ENCODE assay signal across 8 mouse cellular contexts in genomic region chr15:99839910-99840309, GRCm38 (mm10). TPM values are rescaled to one million over a fixed set of nuclear protein-coding genes. Genes with fewer than 3 reads are reported as not detected.
DNase-seq lines count a peak whose midpoint lies in the region; ATAC-seq and TF ChIP-seq lines count a peak whose summit lies in the region.
"Had no signal": no experiment of that assay in that cellular context is flagged by ENCODE, and none has a peak within 500 bp of the region (broad histone marks: within the 10 kb centered on the region; RNA-seq: fewer than 3 reads in every experiment).

No protein-coding gene starts in this region.

- WGBS in lung, embryonic 14.5 days = 69% methylated on average over 2 of the region's 2 CpGs
- 90% methylated on average over 2 of the region's 2 CpGs for WGBS in midbrain, embryonic 15.5 days

- H3K4me2 ChIP-seq in lung, embryonic 14.5 days = no peak overlapping the region
- H3K4me2 ChIP-seq in midbrain, embryonic 15.5 days = no peak overlapping the region
- H3K4me2 ChIP-seq: limb, embryonic 12.5 days had no signal

- H3ac ChIP-seq in C2C12 (ENCODE audit: control insufficient read depth, insufficient read length, low read depth) = no peak overlapping the region

- peak; percentile 35 for TF ChIP-seq RAD21 in MEL (IDR thresholded peaks at IDR 0.05; ENCODE audit: low read depth, low read length)

- H3K27me3 ChIP-seq in C2C12 (ENCODE audit: control insufficient read depth, insufficient read depth, insufficient read length) = no peaks in the 10 kb centered on the region
- H3K27me3 ChIP-seq in MEL (ENCODE audit: control insufficient read depth in 1 of 2, insufficient read depth in 2 of 2, low read length in 2 of 2) = peaks cover 21 to 32% of the 10 kb centered on the region in 2 experiments
- H3K27me3 ChIP-seq in lung, embryonic 14.5 days (ENCODE audit: insufficient read depth, low read length) = no peaks in the 10 kb centered on the region
- no peaks in the 10 kb centered on the region for H3K27me3 ChIP-seq in midbrain, embryonic 15.5 days (replicated peaks)
- H3K27me3 ChIP-seq: limb, embryonic 12.5 days had no signal

- DNase-seq in MEL (ENCODE audit: low read depth, low spot score) = no peak
- peak; percentile 83 to 87 for DNase-seq in heart, adult 9 months (ENCODE audit: low spot score in 2 of 2)
- peak; percentile 62 for DNase-seq in lung, embryonic 14.5 days
- DNase-seq in right cerebral cortex, postnatal 4 days = no peak
- DNase-seq in frontal cortex, postnatal 25 days (ENCODE audit: low spot score in 2 of 2) = no peak

- H3K4me1 ChIP-seq in MEL (ENCODE audit: control insufficient read depth in 1 of 2, insufficient read depth in 2 of 2, low read length in 2 of 2) = no peaks in the 10 kb centered on the region
- H3K4me1 ChIP-seq in lung, embryonic 14.5 days (ENCODE audit: insufficient read depth) = no peaks in the 10 kb centered on the region
- no peaks in the 10 kb centered on the region for H3K4me1 ChIP-seq in midbrain, embryonic 15.5 days

- no peak for ATAC-seq in lung, embryonic 14.5 days (ENCODE audit: insufficient read depth)
- no peak for ATAC-seq in midbrain, embryonic 15.5 days (replicated peaks)

- TF ChIP-seq POLR2A in MEL (IDR thresholded peaks at IDR 0.05; ENCODE audit: control insufficient read depth in 1 of 2, insufficient read depth in 1 of 2, low read depth in 1 of 2, low read length in 2 of 2, poor library complexity in 1 of 2) = no peak

- H3K36me3 ChIP-seq in C2C12 (ENCODE audit: control insufficient read depth, insufficient read depth) (no peaks in the 10 kb centered on the region), MEL (ENCODE audit: control insufficient read depth in 1 of 2, insufficient read depth in 2 of 2, low read length in 2 of 2) (no peaks in the 10 kb centered on the region; a peak in 1 of 4 replicates)
- H3K36me3 ChIP-seq in lung, embryonic 14.5 days (ENCODE audit: insufficient read depth) = no peaks in the 10 kb centered on the region
- no peaks in the 10 kb centered on the region for H3K36me3 ChIP-seq in midbrain, embryonic 15.5 days (replicated peaks)
- H3K36me3 ChIP-seq: limb, embryonic 12.5 days had no signal

- peak; percentile 0 for TF ChIP-seq CTCF in C2C12 (IDR thresholded peaks at IDR 0.05; ENCODE audit: control insufficient read depth, insufficient read depth, insufficient read length)
- TF ChIP-seq CTCF in MEL (IDR thresholded peaks at IDR 0.05 in 2 of 3, conservative IDR thresholded peaks at IDR 0.05 in 1 of 3; ENCODE audit: control insufficient read depth in 1 of 3, insufficient read depth in 1 of 3, low read depth in 2 of 3, low read length in 3 of 3, poor library complexity in 1 of 3, severe bottlenecking in 1 of 3) = peak in 1 of 3 experiments; percentile 51; a peak in 2 of 6 replicates
- TF ChIP-seq CTCF in lung, embryonic 14.5 days (IDR thresholded peaks at IDR 0.05; ENCODE audit: low read depth) = peak; percentile 54

- H3K27ac ChIP-seq in MEL (ENCODE audit: control insufficient read depth, low read depth, low read length) = no peak overlapping the region
- no peak overlapping the region for H3K27ac ChIP-seq in lung, embryonic 14.5 days (ENCODE audit: low read depth)
- H3K27ac ChIP-seq in midbrain, embryonic 15.5 days = no peak overlapping the region
- H3K27ac ChIP-seq: limb, embryonic 12.5 days had no signal

- H3K79me2 ChIP-seq in C2C12 (ENCODE audit: control insufficient read depth, insufficient read depth) (no peaks in the 10 kb centered on the region), MEL (ENCODE audit: control insufficient read depth, insufficient read depth, low read length, poor library complexity) (no peaks in the 10 kb centered on the region)

- H3K79me3 ChIP-seq in C2C12 (ENCODE audit: low read depth) = no peaks in the 10 kb centered on the region

- TF ChIP-seq EP300 in MEL (IDR thresholded peaks at IDR 0.05; ENCODE audit: low read depth in 1 of 2, low read length in 2 of 2) = no peak

- H3K4me3 ChIP-seq in C2C12 (ENCODE audit: insufficient read depth, poor library complexity, severe bottlenecking) (no peak overlapping the region), MEL (ENCODE audit: control insufficient read depth in 1 of 2, insufficient read depth in 1 of 2, low read depth in 2 of 2, low read length in 2 of 2) (no peak overlapping the region)
- no peak overlapping the region for H3K4me3 ChIP-seq in lung, embryonic 14.5 days (ENCODE audit: low read depth, low read length)
- no peak overlapping the region for H3K4me3 ChIP-seq in midbrain, embryonic 15.5 days
- H3K4me3 ChIP-seq: limb, embryonic 12.5 days had no signal

- H3K9ac ChIP-seq in MEL (ENCODE audit: control insufficient read depth, low read depth, low read length, poor library complexity, severe bottlenecking) = no peak overlapping the region
- H3K9ac ChIP-seq in lung, embryonic 14.5 days = no peak overlapping the region
- H3K9ac ChIP-seq in midbrain, embryonic 15.5 days = no peak overlapping the region
- H3K9ac ChIP-seq: limb, embryonic 12.5 days had no signal

- H3K9me3 ChIP-seq in MEL (replicated peaks; ENCODE audit: insufficient read depth, low read length) = no peaks in the 10 kb centered on the region
- H3K9me3 ChIP-seq in lung, embryonic 14.5 days (ENCODE audit: low read depth, low read length) = no peaks in the 10 kb centered on the region
- H3K9me3 ChIP-seq in midbrain, embryonic 15.5 days = no peaks in the 10 kb centered on the region
- H3K9me3 ChIP-seq: limb, embryonic 12.5 days had no signal

TF ChIP-seq in C2C12, 6 proteins besides CTCF, POLR2A, EP300 and RAD21:
- TF ChIP-seq MAX (IDR thresholded peaks at IDR 0.05) (no peak), MYOG (IDR thresholded peaks at IDR 0.05; ENCODE audit: control insufficient read depth, extremely low read depth, insufficient read length) (no peak), USF1 (IDR thresholded peaks at IDR 0.05; ENCODE audit: low read depth) (peak; percentile 23), MYOD1 (IDR thresholded peaks at IDR 0.05; ENCODE audit: control insufficient read depth, insufficient read length, low read depth) (no peak), CEBPB (IDR thresholded peaks at IDR 0.05; ENCODE audit: low read depth) (no peak)
TF ChIP-seq in C2C12: peak in this region for 1.

TF ChIP-seq in MEL, 35 proteins besides CTCF, POLR2A, EP300 and RAD21:
- TF ChIP-seq JUND (IDR thresholded peaks at IDR 0.05; ENCODE audit: low read depth, low read length) = no peak
- TF ChIP-seq SMC3 (IDR thresholded peaks at IDR 0.05; ENCODE audit: low read depth, low read length) = peak; percentile 41
- TF ChIP-seq ZNF384 (IDR thresholded peaks at IDR 0.05; ENCODE audit: low read depth, low read length) = peak; percentile 94
- no peak for TF ChIP-seq KAT2A (conservative IDR thresholded peaks at IDR 0.05; ENCODE audit: low read depth, low read length)
- no peak for TF ChIP-seq UBTF (IDR thresholded peaks at IDR 0.05; ENCODE audit: borderline replicate concordance, insufficient read depth, low read depth, low read length)
- TF ChIP-seq TCF12 (IDR thresholded peaks at IDR 0.05; ENCODE audit: low read depth, low read length) = no peak
- no peak for TF ChIP-seq USF2 (IDR thresholded peaks at IDR 0.05; ENCODE audit: borderline replicate concordance in 1 of 2, insufficient read depth in 1 of 2, low read depth in 1 of 2, low read length in 2 of 2)
- no peak for TF ChIP-seq GATA1 (IDR thresholded peaks at IDR 0.05; ENCODE audit: low read depth, low read length)
- no peak for TF ChIP-seq ZKSCAN1 (IDR thresholded peaks at IDR 0.05; ENCODE audit: low read depth, low read length)
- TF ChIP-seq POLR2AphosphoS5 (IDR thresholded peaks at IDR 0.05; ENCODE audit: borderline replicate concordance, low read depth, low read length) = no peak
- no peak for TF ChIP-seq BHLHE40 (IDR thresholded peaks at IDR 0.05; ENCODE audit: borderline replicate concordance, low read depth, low read length)
- no peak for TF ChIP-seq MAX (IDR thresholded peaks at IDR 0.05; ENCODE audit: low read length)
- TF ChIP-seq E2F4 (IDR thresholded peaks at IDR 0.05; ENCODE audit: borderline replicate concordance, low read depth, low read length) = no peak
TF ChIP-seq in MEL: peak in this region for 2.

RNA-seq across cellular contexts. Expression of gene Lima1, which starts 35.3 kb away (rescaled TPM):
- polyA plus RNA-seq in C2C12 (2012; fragmentation: generic; extraction: Trizol) = 130 TPM
- 0.88 and 1.1 TPM in 2 replicates for total RNA-seq in MEL (2012; rRNA removed)
- polyA plus RNA-seq in MEL (2012; ENCODE audit: insufficient read depth in 1 of 2, insufficient read length in 2 of 2, low read depth in 1 of 2, low replicate concordance in 2 of 2, missing spikeins in 1 of 2) = 1 to 10 TPM in 1 of 2 experiments, not detected in 1; 7.9 TPM
- 41.1 and 42.8 TPM in 2 replicates for polyA plus RNA-seq in lung, embryonic 14.5 days (2014; fragmentation: Nextera tagmentation; extraction: Ambion mirVana)
- 13.9 and 14.2 TPM in 2 replicates for polyA plus RNA-seq in midbrain, embryonic 15.5 days (2015; fragmentation: Nextera tagmentation; extraction: Ambion mirVana)

Comparison
In these comparisons a context has a peak if more than half of its experiments do, and no peak if none do; other contexts are left out.
1. DNase-seq: peak in heart, adult 9 months (2 of 2) and lung, embryonic 14.5 days (single experiment); none in MEL (single experiment), right cerebral cortex, postnatal 4 days (single experiment) and frontal cortex, postnatal 25 days (0 of 2).